Mouse (Mus musculus): ENCODE data around the gene Tlr8. TPM values are rescaled to one million over a fixed set of nuclear protein-coding genes. Genes with fewer than 3 reads are reported as not detected.
"Not testable (repeated sequence)": the region's sequence is repeated elsewhere in the genome, so short reads cannot be mapped to it uniquely, and the experiment has no call there.

The Tlr8 gene
- polyA plus RNA-seq (2014; fragmentation: Nextera tagmentation; extraction: Ambion mirVana), result 0.07 TPM in 1 of 2 replicates, not detected in the other

DNA sequence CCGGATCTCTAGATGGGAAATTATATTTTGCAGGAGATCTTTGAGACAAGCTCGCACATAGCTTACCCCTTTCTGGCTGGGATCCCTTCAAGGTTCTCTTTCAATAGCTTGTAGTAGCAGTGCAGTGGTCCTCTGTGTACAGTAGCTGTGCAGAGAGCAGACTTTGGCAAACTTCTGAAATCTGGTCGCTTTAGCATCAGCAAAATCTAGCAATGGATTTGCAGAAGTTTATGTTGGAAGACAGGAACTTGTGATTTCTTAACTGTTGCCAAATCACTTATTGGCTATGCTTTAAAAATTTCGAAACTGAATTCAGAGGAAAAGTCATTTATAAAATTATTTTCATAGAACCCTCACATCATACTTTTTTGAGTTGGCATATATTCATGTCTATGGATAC is at the start of gene Tlr8:
Gene Tlr8 (minus strand): TSS at position 244 of the 400 bp plus-strand sequence.
- Histone ChIP-seq H3K27ac (replicated peaks; ENCODE audit: low read depth, low read length) (no peak within 1 kb of the TSS), H3K36me3 (replicated peaks; ENCODE audit: control insufficient read depth, insufficient read depth, low read depth, low read length) (no peaks in the 10 kb centered on the region), H3K9ac (replicated peaks; ENCODE audit: low read length) (no peak within 1 kb of the TSS), H3K4me3 (ENCODE audit: low read depth, low read length) (no peak within 1 kb of the TSS), H3K4me1 (ENCODE audit: control insufficient read depth, insufficient read depth, low read length) (no peaks in the 10 kb centered on the region), H3K4me2 (ENCODE audit: low read depth, low read length) (no peak within 1 kb of the TSS), H3K27me3 (ENCODE audit: control insufficient read depth, insufficient read depth, low read length) (no peaks in the 10 kb centered on the region), H3K9me3 (replicated peaks; ENCODE audit: control insufficient read depth, low read length) (no peaks in the 10 kb centered on the region)
- 78% methylated on average over 4 of the region's 4 CpGs for WGBS
- ATAC-seq (replicated peaks; ENCODE audit: insufficient number of reproducible peaks, low FRiP score, low TSS enrichment, low read depth), result no peak
- DNase-seq (ENCODE audit: low spot score), result no peak

DNA sequence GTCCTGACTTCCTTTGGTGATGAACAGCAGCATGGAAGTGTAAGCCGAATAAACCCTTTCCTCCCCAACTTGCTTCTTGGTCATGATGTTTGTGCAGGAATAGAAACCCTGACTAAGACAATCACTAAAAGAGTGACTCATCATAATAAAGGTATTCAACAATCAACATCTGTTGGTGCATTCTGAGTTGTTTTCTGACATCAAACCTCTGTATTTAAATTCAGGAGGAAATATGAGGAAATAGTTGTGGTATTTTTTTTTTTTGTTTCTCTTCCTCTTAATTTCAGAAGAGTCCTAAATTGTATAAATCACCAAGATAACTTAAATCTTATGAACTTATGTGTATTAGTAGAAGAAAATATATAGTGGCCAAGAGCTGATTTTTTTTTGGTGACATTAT is 37.9 kb upstream of the Tlr8 start:
- H3K9ac ChIP-seq (replicated peaks; ENCODE audit: low read length); H3K4me1 ChIP-seq (ENCODE audit: control insufficient read depth, insufficient read depth, low read length); H3K27ac ChIP-seq (replicated peaks; ENCODE audit: low read depth, low read length); H3K36me3 ChIP-seq (replicated peaks; ENCODE audit: control insufficient read depth, insufficient read depth, low read depth, low read length); DNase-seq (ENCODE audit: low spot score); H3K27me3 ChIP-seq (ENCODE audit: control insufficient read depth, insufficient read depth, low read length); H3K4me3 ChIP-seq (ENCODE audit: low read depth, low read length); ATAC-seq (replicated peaks; ENCODE audit: insufficient number of reproducible peaks, low FRiP score, low TSS enrichment, low read depth); H3K9me3 ChIP-seq (replicated peaks; ENCODE audit: control insufficient read depth, low read length); H3K4me2 ChIP-seq (ENCODE audit: low read depth, low read length): not testable (repeated sequence)
- WGBS, result no CpG with 5 or more reads among the region's 1 CpGs

DNA sequence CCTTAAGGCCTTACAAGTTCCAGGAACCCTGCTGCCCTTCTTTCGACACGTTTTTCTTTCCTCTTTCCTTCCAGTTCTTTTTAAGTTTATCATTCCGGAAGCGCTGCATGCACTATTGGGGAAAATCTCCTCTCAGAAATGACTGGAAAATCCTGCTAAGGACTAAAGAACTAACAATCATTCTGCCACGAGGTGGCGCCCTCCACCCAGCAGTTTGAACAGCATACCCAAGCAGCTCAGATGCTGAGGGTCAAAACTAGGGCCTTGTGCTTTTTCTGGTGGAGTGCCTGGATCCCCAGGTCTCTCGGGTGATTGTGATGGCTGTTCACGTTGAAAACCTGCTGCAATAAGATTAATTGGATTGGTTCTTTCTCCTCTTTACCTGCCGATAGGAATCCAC is 12.8 kb upstream of the Tlr8 start:
- no peak overlapping the region for H3K9ac ChIP-seq (replicated peaks; ENCODE audit: low read length)
- H3K4me1 ChIP-seq (ENCODE audit: control insufficient read depth, insufficient read depth, low read length), result no peaks in the 10 kb centered on the region
- no peak overlapping the region for H3K27ac ChIP-seq (replicated peaks; ENCODE audit: low read depth, low read length)
- no peak overlapping the region for H3K4me2 ChIP-seq (ENCODE audit: low read depth, low read length)
- no peaks in the 10 kb centered on the region for H3K9me3 ChIP-seq (replicated peaks; ENCODE audit: control insufficient read depth, low read length)
- ATAC-seq (replicated peaks; ENCODE audit: insufficient number of reproducible peaks, low FRiP score, low TSS enrichment, low read depth), result no peak
- peak; percentile 81 for DNase-seq (ENCODE audit: low spot score)
- no peaks in the 10 kb centered on the region for H3K27me3 ChIP-seq (ENCODE audit: control insufficient read depth, insufficient read depth, low read length)
- 22% methylated on average over 9 of the region's 9 CpGs for WGBS
- H3K36me3 ChIP-seq (replicated peaks; ENCODE audit: control insufficient read depth, insufficient read depth, low read depth, low read length), result no peaks in the 10 kb centered on the region
- no peak overlapping the region for H3K4me3 ChIP-seq (ENCODE audit: low read depth, low read length)

DNA sequence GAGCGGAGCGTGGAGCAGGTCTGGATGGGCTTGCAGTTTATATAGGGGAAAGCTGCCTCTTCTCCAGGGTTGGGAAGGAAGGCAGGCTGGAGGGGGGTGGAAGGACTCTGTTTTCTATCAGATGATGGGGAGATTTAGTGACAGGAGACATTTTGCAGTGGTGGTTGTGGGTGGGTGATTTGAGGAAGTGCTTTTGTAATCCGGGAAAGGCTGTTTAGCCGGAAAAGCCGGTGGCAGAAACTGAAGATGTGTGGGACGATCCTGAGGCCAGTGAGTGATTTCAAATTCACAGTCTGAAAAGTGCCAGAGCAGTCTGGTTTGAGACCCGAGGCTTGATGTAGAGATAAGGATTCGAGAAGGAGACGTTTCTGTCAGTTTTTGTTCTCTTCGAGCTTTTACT is 12.4 kb upstream of the Tlr8 start:
- Histone ChIP-seq H3K27ac (replicated peaks; ENCODE audit: low read depth, low read length) (no peak overlapping the region), H3K9me3 (replicated peaks; ENCODE audit: control insufficient read depth, low read length) (no peaks in the 10 kb centered on the region), H3K27me3 (ENCODE audit: control insufficient read depth, insufficient read depth, low read length) (no peaks in the 10 kb centered on the region), H3K9ac (replicated peaks; ENCODE audit: low read length) (no peak overlapping the region), H3K4me2 (ENCODE audit: low read depth, low read length) (no peak overlapping the region), H3K4me3 (ENCODE audit: low read depth, low read length) (no peak overlapping the region), H3K36me3 (replicated peaks; ENCODE audit: control insufficient read depth, insufficient read depth, low read depth, low read length) (no peaks in the 10 kb centered on the region), H3K4me1 (ENCODE audit: control insufficient read depth, insufficient read depth, low read length) (no peaks in the 10 kb centered on the region)
- 55% methylated on average over 10 of the region's 10 CpGs for WGBS
- ATAC-seq (replicated peaks; ENCODE audit: insufficient number of reproducible peaks, low FRiP score, low TSS enrichment, low read depth) (no peak), DNase-seq (ENCODE audit: low spot score) (no peak)

DNA sequence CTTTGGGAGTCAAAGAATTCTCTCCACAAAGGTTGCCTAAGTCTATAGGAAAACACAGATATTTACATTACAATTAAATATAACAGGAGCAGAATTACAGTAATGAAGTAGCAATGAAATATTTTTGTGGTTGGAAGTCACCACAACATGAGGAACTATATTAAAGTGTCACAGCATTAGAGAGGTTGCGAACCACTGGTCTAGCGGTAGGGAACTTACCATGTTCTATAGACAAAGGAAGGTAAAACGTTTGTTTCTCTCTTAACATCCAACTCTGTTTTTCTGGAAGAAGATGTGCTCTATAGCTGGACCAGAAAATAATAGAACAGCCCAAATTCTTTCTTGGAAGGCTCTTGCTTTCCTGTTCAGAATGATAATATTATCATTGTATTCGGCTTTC is 599 bp downstream of the Tlr8 start:
- Histone ChIP-seq H3K9ac (replicated peaks; ENCODE audit: low read length) (no peak overlapping the region), H3K36me3 (replicated peaks; ENCODE audit: control insufficient read depth, insufficient read depth, low read depth, low read length) (no peaks in the 10 kb centered on the region), H3K27me3 (ENCODE audit: control insufficient read depth, insufficient read depth, low read length) (no peaks in the 10 kb centered on the region), H3K27ac (replicated peaks; ENCODE audit: low read depth, low read length) (no peak overlapping the region), H3K9me3 (replicated peaks; ENCODE audit: control insufficient read depth, low read length) (no peaks in the 10 kb centered on the region), H3K4me2 (ENCODE audit: low read depth, low read length) (no peak overlapping the region), H3K4me3 (ENCODE audit: low read depth, low read length) (no peak overlapping the region), H3K4me1 (ENCODE audit: control insufficient read depth, insufficient read depth, low read length) (no peaks in the 10 kb centered on the region)
- no peak for ATAC-seq (replicated peaks; ENCODE audit: insufficient number of reproducible peaks, low FRiP score, low TSS enrichment, low read depth)
- WGBS, result 80% methylated on average over 4 of the region's 4 CpGs
- no peak for DNase-seq (ENCODE audit: low spot score)

DNA sequence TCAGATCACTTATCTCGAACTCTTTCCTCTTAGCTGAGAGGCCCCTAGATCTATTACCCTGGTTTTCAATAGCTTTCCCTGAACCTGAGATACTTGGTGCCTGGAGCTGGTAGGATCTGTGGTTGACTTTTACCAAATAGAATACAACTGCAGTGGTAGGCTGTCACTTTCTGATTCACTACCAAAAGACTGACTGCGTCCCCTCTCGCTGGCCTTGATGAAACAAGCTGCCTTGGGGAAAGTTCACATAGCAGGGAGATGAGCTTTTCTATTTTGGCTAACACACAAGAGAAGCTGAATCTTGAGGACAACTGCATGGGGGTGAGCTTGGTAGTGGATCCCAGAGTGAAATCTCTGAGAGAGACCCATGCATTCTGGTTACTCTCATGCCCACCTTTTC is 22.4 kb downstream of the Tlr8 start:
- H3K9ac ChIP-seq (replicated peaks; ENCODE audit: low read length), result no peak overlapping the region
- no peak for DNase-seq (ENCODE audit: low spot score)
- H3K36me3 ChIP-seq (replicated peaks; ENCODE audit: control insufficient read depth, insufficient read depth, low read depth, low read length), result no peaks in the 10 kb centered on the region
- no peak overlapping the region for H3K4me3 ChIP-seq (ENCODE audit: low read depth, low read length)
- H3K4me1 ChIP-seq (ENCODE audit: control insufficient read depth, insufficient read depth, low read length), result no peaks in the 10 kb centered on the region
- ATAC-seq (replicated peaks; ENCODE audit: insufficient number of reproducible peaks, low FRiP score, low TSS enrichment, low read depth), result no peak
- no peak overlapping the region for H3K4me2 ChIP-seq (ENCODE audit: low read depth, low read length)
- H3K27ac ChIP-seq (replicated peaks; ENCODE audit: low read depth, low read length), result no peak overlapping the region
- 91% methylated on average over 3 of the region's 3 CpGs for whole genome bisulfite sequencing
- H3K9me3 ChIP-seq (replicated peaks; ENCODE audit: control insufficient read depth, low read length), result no peaks in the 10 kb centered on the region
- H3K27me3 ChIP-seq (ENCODE audit: control insufficient read depth, insufficient read depth, low read length), result no peaks in the 10 kb centered on the region

DNA sequence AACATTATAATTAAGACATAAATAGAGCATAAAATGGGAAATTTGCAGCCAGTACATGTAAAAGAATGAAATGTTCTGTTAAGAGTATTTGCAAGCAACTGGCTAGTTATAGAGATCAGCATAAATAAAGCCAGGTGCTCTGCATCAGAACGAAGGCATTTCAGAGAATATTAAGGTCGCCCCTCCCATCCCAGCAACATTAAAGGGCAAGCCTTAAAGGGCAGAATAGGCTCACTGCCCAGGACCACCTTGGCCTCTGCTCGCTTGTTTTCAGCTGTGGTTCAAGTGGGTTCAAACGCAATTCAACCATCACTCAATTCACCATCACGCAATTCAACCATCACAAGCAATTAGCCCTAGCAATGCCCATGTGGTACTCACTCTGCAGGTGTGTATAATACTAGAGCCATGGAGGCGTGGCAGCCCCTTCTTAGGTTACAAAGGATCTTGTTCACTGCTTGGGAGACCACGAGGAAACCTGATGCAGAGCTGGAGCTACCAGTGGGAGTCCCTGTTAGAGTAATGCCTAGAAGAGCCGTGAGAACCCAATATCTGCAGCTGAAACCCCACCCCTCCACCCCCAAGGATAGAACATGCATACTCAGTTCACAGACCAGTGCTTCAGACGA is 24.7 kb downstream of the Tlr8 start:
- Histone ChIP-seq H3K27ac (replicated peaks; ENCODE audit: low read depth, low read length) (no peak overlapping the region), H3K36me3 (replicated peaks; ENCODE audit: control insufficient read depth, insufficient read depth, low read depth, low read length) (no peaks in the 10 kb centered on the region), H3K9ac (replicated peaks; ENCODE audit: low read length) (no peak overlapping the region), H3K27me3 (ENCODE audit: control insufficient read depth, insufficient read depth, low read length) (no peaks in the 10 kb centered on the region), H3K9me3 (replicated peaks; ENCODE audit: control insufficient read depth, low read length) (no peaks in the 10 kb centered on the region), H3K4me2 (ENCODE audit: low read depth, low read length) (no peak overlapping the region), H3K4me1 (ENCODE audit: control insufficient read depth, insufficient read depth, low read length) (no peaks in the 10 kb centered on the region), H3K4me3 (ENCODE audit: low read depth, low read length) (no peak overlapping the region)
- ATAC-seq (replicated peaks; ENCODE audit: insufficient number of reproducible peaks, low FRiP score, low TSS enrichment, low read depth) (peak; percentile 86), DNase-seq (ENCODE audit: low spot score) (peak; percentile 52)
- 47% methylated on average over 9 of the region's 9 CpGs for WGBS

DNA sequence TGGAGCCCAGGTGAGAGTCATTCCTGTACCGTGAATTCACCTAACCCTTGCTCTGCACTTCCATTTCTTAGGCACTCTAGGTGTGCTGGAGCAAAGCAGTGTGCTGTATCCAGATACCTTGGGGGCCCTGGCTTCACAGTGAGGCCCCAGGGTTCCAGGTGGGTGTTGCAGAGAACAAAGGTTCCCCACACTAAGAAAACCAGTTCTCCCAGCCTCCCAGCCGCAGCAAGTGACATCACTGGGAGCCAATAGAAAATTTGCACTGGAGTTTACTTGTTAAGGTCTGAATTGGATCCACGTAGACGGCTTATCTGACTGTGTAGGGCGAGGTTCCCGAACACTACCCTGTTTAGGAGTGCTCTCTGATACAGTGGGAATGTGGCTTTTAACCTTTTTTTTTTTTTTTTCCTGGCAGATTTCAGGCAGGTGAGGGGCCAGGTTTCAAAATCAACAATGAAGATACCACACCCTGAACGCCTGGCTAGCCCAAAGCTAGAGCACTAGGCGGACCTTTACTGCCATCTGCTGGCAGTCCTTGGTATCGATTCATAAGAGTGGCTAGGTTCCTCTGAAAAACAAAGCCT is 30.9 kb downstream of the Tlr8 start:
- 19% methylated on average over 9 of the region's 9 CpGs for WGBS
- no peak overlapping the region for H3K27ac ChIP-seq (replicated peaks; ENCODE audit: low read depth, low read length)
- H3K9ac ChIP-seq (replicated peaks; ENCODE audit: low read length), result no peak overlapping the region

More for the DNA sequence above, 30.9 kb downstream of the Tlr8 start:
- no peaks in the 10 kb centered on the region for H3K36me3 ChIP-seq (replicated peaks; ENCODE audit: control insufficient read depth, insufficient read depth, low read depth, low read length)
- no peak overlapping the region for H3K4me3 ChIP-seq (ENCODE audit: low read depth, low read length)
- H3K4me2 ChIP-seq (ENCODE audit: low read depth, low read length), result no peak overlapping the region
- peak; percentile 72 for ATAC-seq (replicated peaks; ENCODE audit: insufficient number of reproducible peaks, low FRiP score, low TSS enrichment, low read depth)
- H3K4me1 ChIP-seq (ENCODE audit: control insufficient read depth, insufficient read depth, low read length), result no peaks in the 10 kb centered on the region
- H3K27me3 ChIP-seq (ENCODE audit: control insufficient read depth, insufficient read depth, low read length), result no peaks in the 10 kb centered on the region
- no peaks in the 10 kb centered on the region for H3K9me3 ChIP-seq (replicated peaks; ENCODE audit: control insufficient read depth, low read length)
- peak; percentile 79 for DNase-seq (ENCODE audit: low spot score)
